Mouse (Mus musculus) embryo, embryonic 9.5 days (tissue): ENCODE results near the gene Cacna1a.
A peak's percentile ranks its signal among the peaks of the same experiment; 100 is the strongest.

Source experiments
- DNase-seq: peaks from one replicate; pipeline ENCODE4 v3.0.0-alpha.2; 2017; ENCODE audit errors: extremely low spot score

Gene Cacna1a

DNA sequence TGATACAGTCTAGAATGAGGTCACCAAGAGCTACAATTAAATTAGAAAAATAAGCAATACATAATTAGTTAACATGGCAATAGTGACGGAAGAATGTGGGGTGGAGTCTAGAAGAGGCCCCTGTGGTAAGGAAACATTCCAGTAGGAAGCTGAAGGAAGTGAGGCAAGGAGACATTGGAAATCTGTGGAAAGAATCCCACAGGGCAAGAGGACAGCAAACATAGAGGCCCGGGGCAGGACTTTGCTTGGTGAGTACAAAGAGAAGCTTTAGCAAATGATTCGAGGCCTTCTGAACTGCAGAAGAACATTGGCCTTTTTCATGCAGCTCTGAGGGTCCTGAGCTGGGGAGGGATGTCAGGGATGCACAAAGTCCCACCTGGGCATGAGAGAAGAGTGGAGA is at the start of gene Cacna1a:
Gene Cacna1a (plus strand): TSS at position 166 of the 400 bp plus-strand sequence.
- DNase-seq, result no peak

GRCm38 (mm10) chr8:84338493-84338892 is 49.7 kb upstream of the Cacna1a start:
- no peak for DNase-seq

GRCm38 (mm10) chr8:84339320-84339719 is 48.9 kb upstream of the Cacna1a start:
- no peak for DNase-seq

- no peak for DNase-seq
Observed at GRCm38 (mm10) chr8:84339867-84340266, 48.4 kb upstream of the Cacna1a start.

GRCm38 (mm10) chr8:84340671-84341070 is 47.6 kb upstream of the Cacna1a start:
- DNase-seq, result no peak

DNA sequence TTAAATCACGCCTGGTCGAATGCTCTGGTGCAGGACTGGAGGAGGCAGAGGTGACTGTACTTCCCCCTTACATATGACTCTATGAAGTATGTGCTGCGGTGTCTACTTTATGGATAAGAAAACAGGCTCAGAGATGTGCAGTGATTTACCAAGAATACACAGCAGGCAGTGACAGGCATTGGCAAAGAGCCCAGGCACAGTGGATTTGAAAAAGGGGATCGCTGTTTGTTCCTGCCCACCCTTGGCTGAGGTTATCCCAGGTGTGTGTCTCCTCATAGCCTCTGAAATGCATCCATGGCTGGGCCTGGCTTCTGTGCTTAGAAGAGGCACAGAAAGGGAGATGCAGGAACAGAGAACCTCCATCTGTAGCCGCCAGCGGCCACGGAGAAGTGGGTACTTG is 42.7 kb upstream of the Cacna1a start:
- no peak for DNase-seq

- no peak for DNase-seq
Observed at GRCm38 (mm10) chr8:84346421-84346820, 41.8 kb upstream of the Cacna1a start.

GRCm38 (mm10) chr8:84349526-84349925 is 38.7 kb upstream of the Cacna1a start:
- no peak for DNase-seq

DNA sequence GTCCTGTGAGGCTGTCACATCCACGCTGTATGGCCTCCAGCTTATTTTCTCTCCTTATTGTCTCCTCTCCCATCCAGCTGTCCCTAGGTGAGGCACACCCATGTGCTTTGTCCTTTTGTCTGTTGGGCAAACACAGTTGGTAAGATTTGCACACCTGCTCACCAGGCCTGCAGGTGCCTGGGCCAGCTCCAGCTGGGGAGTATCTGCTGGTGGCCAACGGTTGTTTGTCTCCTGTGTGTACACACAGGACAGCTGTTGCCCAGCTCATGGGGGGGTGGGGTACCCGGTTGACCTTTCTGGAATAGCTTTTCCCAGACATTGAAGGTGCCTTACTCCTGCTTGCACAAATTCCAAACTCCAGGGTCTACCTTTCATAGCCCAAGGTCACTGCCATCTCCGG is 37.3 kb upstream of the Cacna1a start:
- no peak for DNase-seq

DNA sequence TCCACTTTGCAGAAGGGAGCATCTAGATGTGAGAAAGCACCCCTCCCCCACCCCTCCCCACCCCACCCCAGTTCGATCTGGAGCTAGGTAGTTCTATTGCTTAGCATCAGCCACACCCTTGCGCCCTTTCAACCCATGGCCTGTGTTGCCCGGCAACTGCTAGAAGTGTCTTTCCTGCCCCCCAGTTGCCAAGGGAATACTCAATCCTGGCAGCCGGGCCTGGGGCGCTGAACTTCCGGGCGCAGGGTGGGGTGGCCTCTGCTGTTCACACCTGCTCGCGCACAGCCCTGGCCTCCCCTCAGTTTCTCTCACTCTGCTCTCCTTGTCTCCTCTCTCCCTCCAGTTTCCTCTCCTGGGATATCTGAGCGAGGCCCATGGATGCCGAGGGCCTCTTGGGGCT is 31.8 kb upstream of the Cacna1a start:
- no peak for DNase-seq

DNA sequence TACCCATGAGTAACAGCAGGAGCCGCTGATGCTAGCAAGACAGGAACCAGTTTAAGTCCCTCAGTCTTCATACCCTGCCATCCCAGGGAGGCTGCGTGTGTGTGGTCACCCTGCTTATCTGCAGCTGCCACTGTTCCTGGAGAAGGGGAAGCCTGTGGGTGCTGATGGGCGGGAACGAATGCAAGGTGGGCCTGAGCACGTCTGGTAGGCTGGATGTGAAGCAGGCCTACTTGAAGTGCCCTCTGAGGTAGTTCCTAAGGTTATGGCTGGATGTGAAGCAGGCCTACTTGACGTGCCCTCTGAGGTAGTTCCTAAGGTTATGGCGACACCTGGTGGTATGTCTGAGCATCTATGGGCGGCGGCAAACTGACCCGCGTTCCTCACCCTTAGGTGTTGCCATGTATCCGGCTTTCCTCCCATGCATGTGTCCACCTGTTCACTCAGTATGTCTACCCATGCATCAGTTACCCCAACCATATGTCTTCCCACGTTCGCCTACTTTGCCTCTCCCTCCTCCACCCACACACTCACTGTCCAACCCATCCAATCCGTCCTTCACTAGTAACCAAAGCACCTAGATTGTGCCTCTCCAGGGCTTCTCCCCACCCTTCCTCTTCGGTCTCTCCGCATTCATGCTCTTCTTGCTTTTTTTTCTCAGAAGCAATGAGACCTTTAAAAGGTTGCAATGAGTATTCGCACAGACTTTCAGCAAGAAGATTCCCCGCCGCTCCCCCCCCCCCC is 30.4 kb upstream of the Cacna1a start:
- DNase-seq, result peak; percentile 81

DNA sequence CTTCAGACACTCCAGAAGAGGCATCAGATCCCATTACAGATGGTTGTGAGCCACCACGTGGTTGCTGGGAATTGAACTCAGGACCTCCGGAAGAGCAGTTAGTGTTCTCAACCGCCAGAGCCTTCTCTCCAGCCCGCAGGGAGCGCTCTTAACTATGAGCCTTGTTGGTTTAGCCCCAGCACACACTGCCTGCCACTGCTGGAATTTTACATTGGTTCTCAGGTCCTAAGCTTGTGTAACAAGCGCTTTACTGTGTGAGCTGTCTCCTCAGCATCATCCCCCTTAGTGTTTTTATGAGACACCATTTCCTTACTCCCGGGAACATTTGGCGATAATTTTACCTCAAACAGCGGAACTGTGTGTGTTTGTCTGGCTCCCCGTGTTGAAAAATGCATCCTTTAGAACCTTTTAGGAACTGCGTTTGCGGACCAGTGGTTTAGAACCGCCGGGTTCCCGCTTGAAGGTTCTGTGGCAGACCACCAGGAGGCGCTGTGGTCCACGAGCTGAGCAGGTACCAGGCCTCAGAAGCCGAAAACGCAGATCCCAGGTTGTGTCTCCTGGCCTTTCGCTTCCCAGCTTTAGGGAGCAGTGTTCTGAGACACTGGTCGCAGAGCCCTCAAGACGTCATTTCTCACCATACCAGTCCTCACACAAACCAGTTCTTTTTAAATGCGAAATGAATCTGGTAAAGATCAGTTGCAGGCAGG is 24.7 kb upstream of the Cacna1a start:
- DNase-seq, result peak; percentile 65

DNA sequence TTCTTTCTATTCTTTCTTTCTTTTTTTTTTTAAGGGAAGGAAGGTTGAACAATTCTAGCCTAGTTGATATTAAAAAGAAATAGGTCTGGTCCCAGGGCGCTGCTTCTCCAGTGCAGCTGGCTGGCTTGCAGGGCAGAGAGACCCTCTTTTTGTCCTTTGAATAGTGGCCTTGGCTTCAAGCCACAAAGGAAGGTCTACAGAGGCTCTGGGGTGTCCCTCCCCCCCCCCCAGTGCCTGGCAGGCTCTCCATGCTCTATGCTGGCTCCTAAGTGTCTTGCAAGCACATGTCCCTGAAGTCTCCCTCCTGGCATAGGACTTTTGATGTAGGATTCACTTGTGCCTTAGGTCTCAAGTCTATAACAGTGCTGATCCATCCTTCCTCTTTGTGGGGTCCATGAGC is 23.0 kb upstream of the Cacna1a start:
- no peak for DNase-seq

- no peak for DNase-seq
Observed at GRCm38 (mm10) chr8:84370972-84371371, 17.3 kb upstream of the Cacna1a start.

DNA sequence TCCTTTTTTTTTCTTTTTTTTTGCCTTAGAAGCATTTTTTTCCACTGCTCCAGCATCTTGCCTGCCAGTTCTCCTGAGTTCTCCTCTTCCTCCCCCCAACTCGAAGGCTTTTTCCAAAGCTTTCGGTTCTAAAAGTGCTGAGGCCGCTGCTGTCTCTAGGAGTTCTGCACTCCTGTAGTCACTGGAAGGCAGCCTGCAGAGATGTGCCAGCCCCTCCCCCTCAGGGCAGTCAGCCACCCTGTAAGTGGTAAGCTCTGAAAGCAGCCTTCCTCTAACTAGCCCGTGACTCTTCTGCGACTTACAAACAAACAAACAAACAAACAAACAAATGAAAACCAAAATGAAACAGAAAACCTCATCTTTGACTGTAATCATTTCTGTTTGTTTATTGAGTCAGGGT is 13.2 kb upstream of the Cacna1a start:
- no peak for DNase-seq

- no peak for DNase-seq
Observed at GRCm38 (mm10) chr8:84375803-84376202, 12.4 kb upstream of the Cacna1a start.

DNA sequence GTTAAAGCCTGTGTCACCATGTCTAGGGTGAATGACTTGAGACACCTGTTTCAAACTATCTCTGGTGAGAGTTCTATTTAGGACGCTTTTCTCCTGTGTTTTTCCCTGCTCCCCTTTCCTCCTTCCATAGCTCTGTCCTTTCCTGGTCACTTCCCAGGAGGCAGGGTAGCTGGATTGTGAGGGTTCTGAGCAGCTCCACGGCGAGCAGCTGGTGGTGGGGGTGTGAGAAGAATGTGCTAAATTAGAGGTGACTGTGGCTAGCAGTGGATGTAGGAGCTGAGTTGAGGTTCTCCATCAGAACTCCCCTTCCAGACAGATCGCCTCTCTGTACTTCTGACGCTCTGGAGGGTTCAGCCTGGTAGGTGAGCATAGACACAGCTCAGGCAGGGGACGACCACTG is 11.7 kb upstream of the Cacna1a start:
- no peak for DNase-seq

DNA sequence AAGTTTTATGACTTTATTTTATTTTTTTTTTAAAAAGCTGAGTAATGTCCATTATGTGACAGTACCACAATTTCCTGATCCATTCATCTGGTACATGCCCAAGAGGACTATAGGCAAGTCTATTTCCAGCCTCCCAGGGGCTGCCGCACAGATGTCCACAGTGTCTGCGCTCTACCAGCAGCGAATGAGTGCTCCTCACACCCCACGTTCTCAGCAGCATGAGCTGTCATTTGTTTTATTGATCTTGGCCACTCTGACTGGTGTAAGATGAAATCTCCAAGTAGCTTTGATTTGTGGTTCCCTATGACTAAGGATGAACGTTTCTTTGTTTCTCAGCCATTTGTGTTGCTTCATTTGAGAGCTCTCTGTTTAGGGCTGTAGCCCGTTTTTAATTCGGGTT is 6.6 kb upstream of the Cacna1a start:
- DNase-seq, result no peak

DNA sequence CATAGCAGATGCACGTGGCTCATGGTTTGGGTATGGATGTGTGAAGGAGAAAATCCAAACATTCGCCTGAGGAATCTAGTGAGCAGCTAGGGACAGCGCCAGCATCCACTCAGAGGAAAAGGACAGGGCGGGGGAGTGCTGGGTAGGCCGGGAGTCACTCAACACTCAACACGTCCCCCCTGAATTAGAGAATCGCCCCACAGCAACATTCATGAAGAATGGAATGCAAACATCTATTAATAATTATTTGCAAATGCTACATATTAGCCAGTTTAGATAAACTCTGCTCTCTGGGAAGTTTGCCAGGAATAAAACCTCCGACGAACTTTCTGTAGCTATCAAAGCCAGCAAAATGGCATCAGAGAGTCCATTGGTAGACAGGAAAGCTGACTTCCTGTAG is 533 bp downstream of the Cacna1a start:
- DNase-seq, result no peak

- no peak for DNase-seq
Observed at GRCm38 (mm10) chr8:84389173-84389572, 933 bp downstream of the Cacna1a start.

DNA sequence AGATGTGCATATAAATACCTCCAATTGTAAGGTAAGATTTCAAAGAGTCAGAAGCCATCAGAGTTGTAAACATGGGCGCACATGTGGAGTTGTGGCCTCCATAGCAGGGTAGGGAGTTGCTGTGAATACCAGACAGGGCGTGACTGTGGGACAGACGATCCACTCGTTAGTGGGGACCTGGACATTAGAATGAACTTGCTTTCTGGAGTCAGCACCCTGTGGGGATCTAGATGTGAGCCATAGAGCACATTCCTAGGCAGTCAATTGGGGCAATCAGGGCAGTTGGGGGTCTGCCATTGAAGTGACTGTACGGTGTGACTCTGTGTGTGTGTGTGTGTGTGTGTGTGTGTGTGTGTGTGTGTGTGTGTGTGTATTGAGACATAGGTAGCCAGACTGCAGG is 3.4 kb downstream of the Cacna1a start:
- DNase-seq, result no peak

DNA sequence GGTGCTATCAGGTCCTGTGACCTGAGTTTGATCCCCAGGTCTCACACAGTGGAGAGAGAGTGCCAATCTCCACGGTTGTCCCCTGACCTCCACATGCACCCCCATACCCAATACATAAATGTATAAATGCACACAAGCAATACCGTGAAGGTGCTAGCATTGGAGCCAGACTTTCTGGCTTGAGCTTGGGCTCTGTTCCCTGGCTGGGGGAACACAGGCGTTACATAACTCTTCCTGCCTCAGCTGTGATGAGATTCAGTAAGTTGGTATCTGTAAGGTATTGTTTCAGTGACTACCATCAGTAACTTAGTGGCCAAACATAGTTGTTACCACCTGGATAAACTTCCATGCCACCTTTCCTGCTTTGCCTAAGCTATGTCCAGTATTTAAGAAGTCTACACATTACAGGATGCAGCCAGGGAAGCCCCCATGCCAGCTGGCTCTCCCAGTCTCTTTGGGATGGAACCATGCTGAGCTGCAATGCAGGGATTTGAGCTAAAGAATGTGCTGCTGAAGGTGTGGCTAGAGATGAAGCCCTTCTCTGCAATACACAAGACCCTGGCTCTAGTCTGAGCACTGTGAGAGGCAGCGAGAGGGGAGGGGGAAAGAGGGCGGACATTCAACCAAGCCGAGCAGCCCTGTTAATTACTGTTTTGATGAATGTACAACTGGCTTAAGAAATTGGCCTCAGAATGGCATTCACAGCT is 7.7 kb downstream of the Cacna1a start:
- DNase-seq, result no peak
